Mouse (Mus musculus) liver, embryonic 11.5 days (tissue): ENCODE measurements at regions not wholly inside any gene's neighbourhood (a gene's known extent, or its start where the extent isn't known, plus 50 kb on each side); places are given as distances from the start of the nearest gene placed in this dataset.

Experiments used
- ATAC-seq: fragments of 200-750 bp; cut with Nextera tagmentation; replicated peaks from 2 replicates; pipeline ENCODE4 v1.8.0; 2017; ENCODE audit warnings: moderate number of reproducible peaks, mild to moderate bottlenecking, moderate TSS enrichment, moderate library complexity; ENCODE audit not compliant: low FRiP score
- DNase-seq: peaks from one replicate; pipeline ENCODE4 v3.0.0-alpha.2; 2017; ENCODE audit warnings: low spot score
- H3K27ac ChIP-seq: fragments of 300-500 bp; sonication (generic); 2 replicates; pipeline ENCODE4 v1.5.1; 2014; ENCODE audit warnings: mild to moderate bottlenecking, low read depth, low read length, control low read depth
- H3K27me3 ChIP-seq: fragments of 300-500 bp; sonication (generic); replicated peaks from 2 replicates; pipeline ENCODE4 v1.6.1; 2014; ENCODE audit warnings: low read length, mixed read lengths; ENCODE audit not compliant: control insufficient read depth, insufficient read depth
- H3K36me3 ChIP-seq: fragments of 300-500 bp; sonication (generic); 2 replicates; pipeline ENCODE4 v1.6.1; 2014; ENCODE audit warnings: mild to moderate bottlenecking, low read length, moderate library complexity, mixed read lengths; ENCODE audit not compliant: control insufficient read depth, insufficient read depth
- H3K4me1 ChIP-seq: fragments of 300-500 bp; sonication (generic); replicated peaks from 2 replicates; pipeline ENCODE4 v1.6.1; 2014; ENCODE audit warnings: low read length, mixed read lengths; ENCODE audit not compliant: control insufficient read depth, insufficient read depth
- H3K4me2 ChIP-seq: fragments of 300-500 bp; sonication (generic); 2 replicates; pipeline ENCODE4 v1.6.1; 2014; ENCODE audit warnings: mild to moderate bottlenecking, control low read depth, moderate library complexity
- H3K4me3 ChIP-seq: fragments of 300-500 bp; sonication (generic); 2 replicates; pipeline ENCODE4 v1.5.1; 2014; ENCODE audit warnings: low read depth, low read length, control low read depth
- H3K9ac ChIP-seq: fragments of 300-500 bp; sonication (generic); 2 replicates; pipeline ENCODE4 v1.6.1; 2014; ENCODE audit warnings: low read depth, low read length, control low read depth
- H3K9me3 ChIP-seq: fragments of 300-500 bp; sonication (generic); 2 replicates; pipeline ENCODE4 v1.6.1; 2016; ENCODE audit warnings: low read length, inconsistent platforms, mixed read lengths; ENCODE audit not compliant: control insufficient read depth
- WGBS: fragments of 180-500 bp; shearing (Covaris S2); extraction: QIAGEN DNeasy Blood & Tissue Kit; methylation state at CpG from one replicate; pipeline ENCODE4 v1.1.7; 2014; 5-methylcytosine and 5-hydroxymethylcytosine counted together

- no peak overlapping the region for H3K27ac ChIP-seq
- no peak overlapping the region for H3K4me2 ChIP-seq
- ATAC-seq (no peak), DNase-seq (no peak)
- no peaks in the 10 kb centered on the region for H3K36me3 ChIP-seq
- no peak overlapping the region for H3K4me3 ChIP-seq
- no peaks in the 10 kb centered on the region for H3K9me3 ChIP-seq
- no peaks in the 10 kb centered on the region for H3K4me1 ChIP-seq
- no peak overlapping the region for H3K9ac ChIP-seq
- H3K27me3 ChIP-seq: no peaks in the 10 kb centered on the region
- 71% methylated on average over 3 of the region's 3 CpGs for WGBS
Measured at GRCm38 (mm10) chr14:103433106-103433505, 80.0 kb upstream of the Scel start.

- Histone ChIP-seq H3K4me1 (no peaks in the 10 kb centered on the region), H3K4me2 (no peak overlapping the region), H3K36me3 (no peaks in the 10 kb centered on the region), H3K9me3 (no peaks in the 10 kb centered on the region), H3K27ac (no peak overlapping the region), H3K27me3 (no peaks in the 10 kb centered on the region), H3K4me3 (no peak overlapping the region), H3K9ac (no peak overlapping the region)
- 94% methylated on average over 2 of the region's 2 CpGs for WGBS
- DNase-seq (no peak), ATAC-seq (no peak)
Measured at GRCm38 (mm10) chr14:103427873-103428272, 81.3 kb upstream of the Mycbp2 start.

GRCm38 (mm10) chr14:103421305-103421822 lies 74.8 kb upstream of the Mycbp2 start:
- H3K4me2 ChIP-seq: no peak overlapping the region
- no peaks in the 10 kb centered on the region for H3K9me3 ChIP-seq
- no peak overlapping the region for H3K9ac ChIP-seq
- ATAC-seq (no peak), DNase-seq (no peak)
- no peaks in the 10 kb centered on the region for H3K4me1 ChIP-seq
- H3K36me3 ChIP-seq: no peaks in the 10 kb centered on the region
- H3K27ac ChIP-seq: no peak overlapping the region
- H3K4me3 ChIP-seq: no peak overlapping the region
- 86% methylated on average over 10 of the region's 10 CpGs for WGBS
- no peaks in the 10 kb centered on the region for H3K27me3 ChIP-seq

GRCm38 (mm10) chr14:103417110-103418061 lies 70.8 kb upstream of the Mycbp2 start:
- 86% methylated on average over 12 of the region's 12 CpGs for WGBS
- Histone ChIP-seq H3K4me2 (no peak overlapping the region), H3K27ac (no peak overlapping the region), H3K27me3 (no peaks in the 10 kb centered on the region), H3K9me3 (no peaks in the 10 kb centered on the region), H3K36me3 (no peaks in the 10 kb centered on the region), H3K4me3 (no peak overlapping the region), H3K9ac (no peak overlapping the region), H3K4me1 (no peaks in the 10 kb centered on the region)
- ATAC-seq (no peak), DNase-seq (no peak)

GRCm38 (mm10) chr14:103404611-103405010 lies 58.0 kb upstream of the Mycbp2 start:
- ATAC-seq: 0 out of 2 replicates have a peak, but pooled peaks have one; percentile 45

GRCm38 (mm10) chr14:103403054-103403453 lies 56.4 kb upstream of the Mycbp2 start:
- Histone ChIP-seq H3K4me2 (no peak overlapping the region), H3K27me3 (no peaks in the 10 kb centered on the region), H3K36me3 (no peaks in the 10 kb centered on the region), H3K9ac (no peak overlapping the region), H3K9me3 (no peaks in the 10 kb centered on the region), H3K4me1 (no peaks in the 10 kb centered on the region), H3K4me3 (no peak overlapping the region), H3K27ac (no peak overlapping the region)
- DNase-seq (no peak), ATAC-seq (no peak)
- WGBS: 68% methylated on average over 3 of the region's 3 CpGs

More at GRCm38 (mm10) chr14:103404611-103405010, 58.0 kb upstream of the Mycbp2 start:
- WGBS: 81% methylated on average over 2 of the region's 2 CpGs
- Histone ChIP-seq H3K9me3 (no peaks in the 10 kb centered on the region), H3K4me2 (no peak overlapping the region), H3K4me3 (no peak overlapping the region), H3K9ac (no peak overlapping the region), H3K27ac (no peak overlapping the region), H3K4me1 (no peaks in the 10 kb centered on the region), H3K27me3 (no peaks in the 10 kb centered on the region), H3K36me3 (no peaks in the 10 kb centered on the region)
- no peak for DNase-seq

- Histone ChIP-seq H3K27ac (no peak overlapping the region), H3K9me3 (no peaks in the 10 kb centered on the region), H3K9ac (no peak overlapping the region), H3K4me2 (no peak overlapping the region), H3K4me1 (no peaks in the 10 kb centered on the region), H3K27me3 (no peaks in the 10 kb centered on the region), H3K4me3 (no peak overlapping the region), H3K36me3 (no peaks in the 10 kb centered on the region)
- ATAC-seq: no peak
- 62% methylated on average over 2 of the region's 2 CpGs for WGBS
- DNase-seq: no peak
Measured at GRCm38 (mm10) chr14:103401983-103402382, 55.4 kb upstream of the Mycbp2 start.

GRCm38 (mm10) chr14:103401280-103401679 lies 54.7 kb upstream of the Mycbp2 start:
- Histone ChIP-seq H3K27me3 (no peaks in the 10 kb centered on the region), H3K9me3 (no peaks in the 10 kb centered on the region), H3K4me1 (no peaks in the 10 kb centered on the region), H3K36me3 (no peaks in the 10 kb centered on the region), H3K4me2 (no peak overlapping the region), H3K9ac (no peak overlapping the region), H3K27ac (no peak overlapping the region), H3K4me3 (no peak overlapping the region)
- 77% methylated on average over 2 of the region's 2 CpGs for WGBS
- ATAC-seq (no peak), DNase-seq (no peak)

- ATAC-seq (no peak), DNase-seq (no peak)
- no peaks in the 10 kb centered on the region for H3K9me3 ChIP-seq
- H3K4me1 ChIP-seq: no peaks in the 10 kb centered on the region
- no peaks in the 10 kb centered on the region for H3K36me3 ChIP-seq
- H3K27me3 ChIP-seq: no peaks in the 10 kb centered on the region
- H3K9ac ChIP-seq: no peak overlapping the region
- H3K4me3 ChIP-seq: no peak overlapping the region
- H3K4me2 ChIP-seq: no peak overlapping the region
- 72% methylated on average over 1 of the region's 1 CpGs for WGBS
- no peak overlapping the region for H3K27ac ChIP-seq
Measured at GRCm38 (mm10) chr14:103398401-103398800, 51.8 kb upstream of the Mycbp2 start.
